9 mouse cellular contexts compared by ENCODE assay signal in the genomic region with DNA sequence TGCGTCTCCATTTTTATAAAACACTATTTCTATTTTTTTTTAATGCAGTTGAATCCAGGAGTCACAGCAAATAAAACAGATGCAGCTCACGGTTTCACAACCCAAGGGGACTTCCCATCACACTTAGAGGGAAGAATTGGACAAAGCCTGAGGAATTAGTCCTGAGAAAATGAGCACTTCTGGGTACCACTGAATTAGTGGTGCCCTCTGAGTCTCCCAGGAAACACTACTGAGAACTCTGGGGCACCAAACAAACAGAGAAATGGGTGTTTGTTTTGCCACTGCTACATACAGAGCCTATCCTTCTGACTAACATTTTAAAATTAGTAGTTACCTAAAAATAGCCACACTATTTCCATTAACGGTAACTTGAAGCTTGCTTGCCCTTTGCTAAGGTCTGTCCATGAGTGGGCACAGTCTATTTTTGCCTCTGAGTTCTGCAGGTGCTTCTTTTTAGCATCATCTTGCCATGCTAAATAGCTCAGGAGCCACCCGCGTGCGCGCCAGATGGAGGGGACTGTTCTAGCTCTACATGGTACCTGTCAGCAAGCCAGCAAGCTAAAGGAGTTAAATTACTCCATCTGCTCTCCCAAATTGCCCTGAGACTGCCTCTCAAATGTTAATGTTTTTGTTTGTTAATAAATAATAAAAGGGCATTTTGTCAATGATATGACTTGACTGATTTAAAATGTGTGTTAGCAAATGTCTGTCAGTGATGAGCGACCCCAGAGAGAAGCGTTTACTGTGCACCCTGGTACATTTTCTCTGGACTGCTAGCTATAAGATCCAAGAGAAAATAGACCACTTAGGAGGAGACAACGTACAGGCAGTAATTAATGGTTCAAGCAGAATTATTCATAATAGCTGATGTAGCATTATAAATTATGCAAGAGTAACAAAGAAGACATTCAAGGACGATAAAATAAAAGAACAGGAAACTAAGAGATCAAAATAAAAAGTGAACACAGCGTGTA.
DNase-seq lines count a peak whose midpoint lies in the region; ATAC-seq and TF ChIP-seq lines count a peak whose summit lies in the region.
"Had no signal": no experiment of that assay in that cellular context is flagged by ENCODE, and none has a peak within 500 bp of the region (broad histone marks: within the 10 kb centered on the region; RNA-seq: fewer than 3 reads in every experiment).

No protein-coding gene starts in this region.

- H3K4me2 ChIP-seq in hindbrain, embryonic 13.5 days, result no peak overlapping the region
- no peak overlapping the region for H3K4me2 ChIP-seq in hindbrain, embryonic 11.5 days (replicated peaks; ENCODE audit: low read depth, low read length)

- H3K9ac ChIP-seq in hindbrain, embryonic 13.5 days, result no peak overlapping the region
- H3K9ac ChIP-seq in hindbrain, embryonic 11.5 days (ENCODE audit: low read depth, low read length), result no peak overlapping the region

- TF ChIP-seq CTCF in gastrocnemius, adult 2 months (IDR thresholded peaks at IDR 0.05), result no peak

- 41% methylated on average over 12 of the region's 12 CpGs for WGBS in hindbrain, embryonic 13.5 days
- 60% methylated on average over 12 of the region's 12 CpGs for WGBS in hindbrain, embryonic 11.5 days

- H3K4me3 ChIP-seq in hindbrain, embryonic 13.5 days, result no peak overlapping the region
- no peak overlapping the region for H3K4me3 ChIP-seq in hindbrain, embryonic 11.5 days (ENCODE audit: low read depth, low read length)
- no peak overlapping the region; the same call in 1 of the 2 replicates for H3K4me3 ChIP-seq in gastrocnemius, adult 2 months
- H3K4me3 ChIP-seq: megakaryocyte, embryonic 14.5 days had no signal

- intact Hi-C loops in gastrocnemius, adult 2 months (cut with DNase I), result loop anchor here (5.0 kb wide), 1 partner anchor 34 kb away; no protein-coding TSS in a partner anchor

- peaks cover 21% of the 10 kb centered on the region for H3K4me1 ChIP-seq in hindbrain, embryonic 13.5 days (replicated peaks)
- H3K4me1 ChIP-seq in hindbrain, embryonic 11.5 days (replicated peaks; ENCODE audit: control insufficient read depth, insufficient read depth, low read length), result no peaks in the 10 kb centered on the region
- H3K4me1 ChIP-seq: megakaryocyte, embryonic 14.5 days had no signal

- H3K27me3 ChIP-seq in hindbrain, embryonic 13.5 days, result no peaks in the 10 kb centered on the region
- H3K27me3 ChIP-seq in hindbrain, embryonic 11.5 days (ENCODE audit: control insufficient read depth, insufficient read depth, low read length), result no peaks in the 10 kb centered on the region
- H3K27me3 ChIP-seq: megakaryocyte, embryonic 14.5 days had no signal

- no peak for DNase-seq in hindbrain, embryonic 11.5 days (ENCODE audit: low spot score)
- DNase-seq in gastrocnemius, adult 2 months, result peak; percentile 85
- DNase-seq in left cerebral cortex, adult 18-20 months (ENCODE audit: low spot score in 2 of 2), result peak; percentile 23 to 38
- peak; percentile 52 to 61 for DNase-seq in right cerebral cortex, postnatal 36 days (ENCODE audit: low spot score in 2 of 2)
- no peak for DNase-seq in T-cell, adult 2 months (ENCODE audit: low spot score)
- DNase-seq in urinary bladder, postnatal 4 days (ENCODE audit: low spot score in 2 of 2), result no peak
- DNase-seq in spleen, postnatal 36 days (ENCODE audit: low spot score in 2 of 2), result no peak

- ATAC-seq in hindbrain, embryonic 13.5 days (ENCODE audit: low FRiP score), result peak; percentile 76
- ATAC-seq in hindbrain, embryonic 11.5 days (ENCODE audit: low FRiP score), result no peak

- no peaks in the 10 kb centered on the region for H3K9me3 ChIP-seq in hindbrain, embryonic 13.5 days
- H3K9me3 ChIP-seq in hindbrain, embryonic 11.5 days (ENCODE audit: control insufficient read depth, low read length), result no peaks in the 10 kb centered on the region
- H3K9me3 ChIP-seq: megakaryocyte, embryonic 14.5 days had no signal

- no peaks in the 10 kb centered on the region for H3K36me3 ChIP-seq in hindbrain, embryonic 13.5 days
- no peaks in the 10 kb centered on the region for H3K36me3 ChIP-seq in hindbrain, embryonic 11.5 days (ENCODE audit: control insufficient read depth, insufficient read depth, low read length)

- peak overlapping the region; percentile 53 for H3K27ac ChIP-seq in hindbrain, embryonic 13.5 days
- no peak overlapping the region for H3K27ac ChIP-seq in hindbrain, embryonic 11.5 days (ENCODE audit: low read depth, low read length)
- peak overlapping the region; percentile 94 for H3K27ac ChIP-seq in gastrocnemius, adult 2 months

Comparison
In these comparisons a context has a peak if more than half of its experiments do, and no peak if none do; other contexts are left out.
1. DNase-seq: peak in gastrocnemius, adult 2 months (single experiment), left cerebral cortex, adult 18-20 months (2 of 2) and right cerebral cortex, postnatal 36 days (2 of 2); none in hindbrain, embryonic 11.5 days (single experiment), T-cell, adult 2 months (single experiment), urinary bladder, postnatal 4 days (0 of 2) and spleen, postnatal 36 days (0 of 2).